Mouse (Mus musculus) adrenal gland, adult 18-20 months (tissue): Measurements from ENCODE around the gene Higd1a. TPM values are rescaled to one million over a fixed set of nuclear protein-coding genes. Genes with fewer than 3 reads are reported as not detected.

Experiments
- DNase-seq, 2 experiments: peaks; one replicate each; pipeline ENCODE4 v3.0.0; 2021 to 2022; ENCODE audit warnings: low spot score in 2 of 2
- total RNA-seq, 2 experiments: library from RNA; stranded (reverse); gene quantifications; 1 replicate in 1 of 2; 2 replicates in 1 of 2; pipeline ENCODE4 v1.2.3; 2021

The Higd1a gene
- total RNA-seq, 2 experiments from 2014 or later = 89.4 to 116 TPM

GRCm38 (mm10) chr9:121882015-121882457 lies 23.9 kb upstream of the Higd1a start:
- DNase-seq = no peak

DNA sequence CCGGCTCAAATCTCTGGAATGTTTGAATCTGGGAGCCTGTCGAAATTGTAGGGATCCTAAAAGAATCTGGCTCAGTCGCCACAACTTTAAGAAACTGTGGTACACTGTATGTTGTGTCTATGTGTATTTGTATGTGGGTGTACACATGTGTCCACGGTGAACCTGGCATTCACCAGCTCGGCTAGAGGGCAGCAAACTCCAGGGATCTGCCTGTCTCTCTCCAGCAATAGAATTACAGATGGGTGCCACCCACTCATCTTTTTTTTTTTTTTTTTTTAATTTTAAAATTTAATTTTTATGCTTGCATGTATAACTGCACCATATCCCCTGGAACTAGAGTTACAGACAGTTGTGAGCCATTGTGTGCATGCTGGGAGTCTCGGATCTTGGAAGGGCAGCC lies 23.1 kb upstream of the Higd1a start:
- DNase-seq = no peak

DNA sequence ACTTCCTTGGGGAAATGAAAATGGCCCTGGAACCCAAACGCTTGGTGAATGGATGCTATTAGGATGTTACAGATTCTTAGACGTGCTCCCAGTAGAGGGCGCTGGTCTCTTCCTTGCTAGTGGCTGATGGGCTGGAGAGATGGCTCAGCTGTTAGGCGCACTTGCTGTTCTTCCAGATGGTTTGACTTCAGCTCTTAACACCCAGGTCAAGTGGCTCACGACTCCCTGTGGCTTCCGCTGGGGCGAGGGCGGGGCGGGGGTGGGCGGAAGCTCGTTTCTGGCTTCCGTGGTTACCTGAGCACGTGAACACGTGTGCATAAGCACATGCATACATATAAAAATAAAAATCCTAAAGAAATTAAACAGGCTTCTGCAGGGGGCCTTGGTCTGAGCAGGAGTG lies 22.7 kb upstream of the Higd1a start:
- DNase-seq = peak; percentile 75 to 77

DNA sequence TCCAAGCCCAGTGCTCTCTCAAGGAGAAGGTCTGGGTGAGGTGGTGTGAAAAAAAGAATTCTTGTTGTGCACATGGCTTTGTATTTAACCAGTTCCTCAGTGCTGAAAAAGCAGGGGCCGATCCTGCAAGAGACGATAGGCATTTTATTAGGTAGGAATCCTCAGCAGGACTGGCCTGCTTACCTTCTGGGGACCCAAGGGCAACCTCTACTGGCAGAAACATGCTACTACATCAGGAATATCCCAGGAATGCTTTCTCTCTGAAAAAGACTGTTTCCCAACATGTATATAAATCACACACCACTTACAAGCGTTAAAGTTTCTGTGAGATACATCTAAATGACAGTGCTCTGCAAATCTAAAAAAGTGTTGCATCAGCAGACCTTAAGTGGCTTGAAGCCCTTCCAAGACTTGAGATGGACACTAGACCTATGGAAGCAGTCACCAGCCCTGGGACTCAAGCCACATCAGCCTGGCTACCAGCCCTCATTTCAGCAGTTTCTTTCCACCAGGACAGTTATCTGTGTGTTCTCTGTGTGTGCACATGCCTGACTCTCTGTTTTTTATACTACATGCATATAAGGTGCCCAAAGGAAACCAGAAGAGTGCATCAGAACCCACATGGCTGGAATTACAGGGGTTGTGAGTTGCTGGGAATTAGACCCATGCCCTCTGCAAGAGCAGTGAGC lies 19.0 kb upstream of the Higd1a start:
- peak in 1 of 2 experiments; percentile 54 for DNase-seq

DNA sequence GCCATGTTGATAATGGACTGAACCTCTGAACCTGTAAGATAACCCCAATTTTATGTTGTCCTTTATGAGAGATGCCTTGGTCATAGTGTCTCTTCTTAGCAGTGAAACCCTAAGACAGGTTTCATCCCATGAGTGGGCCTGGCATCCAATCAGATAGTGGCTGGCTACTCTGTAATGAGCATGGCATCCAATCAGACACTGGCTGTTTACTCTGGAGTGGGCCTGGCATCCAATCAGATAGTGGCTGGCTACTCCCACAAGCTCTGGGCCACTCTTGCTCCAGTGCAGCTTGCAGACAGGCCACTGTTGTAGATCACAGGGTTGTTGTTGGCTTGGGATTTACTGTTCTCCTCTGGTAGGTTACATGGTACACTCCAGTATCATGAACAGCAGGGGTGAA lies 15.4 kb upstream of the Higd1a start:
- DNase-seq = no peak

- no peak for DNase-seq
Measured at GRCm38 (mm10) chr9:121872062-121872683, 14.0 kb upstream of the Higd1a start.

- no peak for DNase-seq
Measured at GRCm38 (mm10) chr9:121869973-121870515, 11.9 kb upstream of the Higd1a start.

DNA sequence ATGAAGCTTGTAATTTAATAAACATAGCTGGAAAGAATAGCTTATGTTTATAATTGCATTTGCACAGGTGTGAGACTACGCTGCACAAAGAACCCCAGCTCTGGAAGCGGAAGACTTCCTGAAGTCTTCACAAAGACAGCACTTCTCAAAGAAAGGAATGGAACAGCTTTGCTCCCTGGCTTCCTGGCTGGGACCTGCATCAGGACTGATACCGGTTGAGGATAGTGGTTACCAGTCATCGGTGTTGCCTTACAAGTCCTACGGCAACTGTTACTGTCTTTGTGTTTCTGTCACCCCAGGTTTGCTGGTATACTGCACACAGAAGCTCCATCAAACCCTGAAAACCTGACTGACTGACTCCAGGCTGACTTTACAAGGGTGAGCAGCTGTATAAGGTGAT lies 11.3 kb upstream of the Higd1a start:
- DNase-seq = no peak

DNA sequence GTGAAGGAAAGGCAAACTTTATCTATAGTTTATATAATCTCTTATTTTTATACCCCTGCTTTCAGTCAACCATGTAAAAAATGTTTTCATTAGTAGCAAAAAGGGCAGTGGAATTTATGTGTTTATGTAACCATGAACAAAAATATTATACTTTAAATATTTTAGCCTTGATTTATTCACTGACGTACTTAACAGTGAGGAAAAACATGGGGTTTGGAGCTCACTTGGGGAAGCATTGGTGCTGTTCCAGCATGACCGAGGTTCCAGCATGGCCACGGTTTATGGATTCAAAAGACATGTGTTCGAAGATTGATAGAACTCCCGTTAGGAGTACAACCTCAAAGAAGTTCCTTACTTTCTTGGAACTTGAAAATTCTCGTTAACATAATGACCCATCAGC lies 10.1 kb upstream of the Higd1a start:
- DNase-seq = no peak

- DNase-seq = no peak
Measured at GRCm38 (mm10) chr9:121867632-121868031, 9.5 kb upstream of the Higd1a start.

- DNase-seq = no peak
Measured at GRCm38 (mm10) chr9:121865425-121866008, 7.4 kb upstream of the Higd1a start.

- DNase-seq = no peak
Measured at GRCm38 (mm10) chr9:121864837-121865236, 6.7 kb upstream of the Higd1a start.

GRCm38 (mm10) chr9:121860921-121861320 lies 2.8 kb upstream of the Higd1a start:
- DNase-seq = no peak

DNA sequence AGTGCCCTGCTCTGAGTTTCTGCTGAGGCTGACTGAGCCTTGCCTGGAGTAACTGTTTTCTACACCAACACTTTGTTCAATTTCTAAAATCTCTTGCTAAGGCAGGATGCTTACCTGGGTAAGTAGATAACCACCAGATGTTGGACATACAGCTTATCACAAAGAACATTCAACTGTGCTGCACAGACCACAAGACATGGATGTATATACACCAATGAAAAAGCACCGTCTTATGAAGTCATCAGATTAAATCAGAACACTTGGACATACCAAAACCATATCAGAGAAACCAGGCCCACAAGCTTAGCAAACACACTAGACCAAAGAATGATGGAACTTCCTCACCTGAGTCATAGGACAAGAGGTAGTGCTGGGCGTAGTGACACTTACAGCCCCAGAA lies 1.2 kb upstream of the Higd1a start:
- DNase-seq = no peak

DNA sequence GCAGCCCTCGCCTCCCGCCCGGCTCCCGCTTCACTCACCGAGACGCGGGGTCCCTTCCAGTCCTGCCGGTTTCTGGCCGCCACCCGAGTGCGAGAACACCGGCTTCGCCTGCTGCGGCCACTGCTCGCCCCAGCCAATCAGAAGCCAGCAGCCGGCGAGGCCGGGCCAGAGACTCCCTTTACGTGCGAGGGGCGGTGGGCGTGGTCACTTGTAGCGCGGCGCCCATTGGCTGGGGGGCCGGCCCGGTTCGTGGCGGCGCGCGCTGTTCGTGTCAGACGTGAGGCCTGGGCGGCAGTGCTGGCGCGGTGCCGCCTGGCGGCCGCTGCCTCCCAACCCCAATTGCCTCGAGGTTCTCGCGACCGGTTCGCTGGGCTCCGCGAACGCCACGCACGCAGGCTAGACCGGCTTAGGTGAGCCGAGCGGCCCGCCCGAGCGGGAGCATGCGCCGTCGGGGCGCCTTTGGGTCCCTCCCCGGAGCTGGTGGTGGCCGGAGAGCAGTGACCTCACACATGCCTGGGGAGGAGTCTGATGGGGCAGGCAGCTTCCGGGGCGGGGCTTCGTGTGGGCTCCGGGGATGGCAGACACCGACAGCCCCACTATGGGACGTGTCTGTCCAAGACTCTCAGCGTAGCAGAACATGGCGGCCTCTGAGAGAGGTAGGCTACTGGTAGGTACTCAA lies 549 bp downstream of the Higd1a start:
- peak; percentile 98 for DNase-seq

DNA sequence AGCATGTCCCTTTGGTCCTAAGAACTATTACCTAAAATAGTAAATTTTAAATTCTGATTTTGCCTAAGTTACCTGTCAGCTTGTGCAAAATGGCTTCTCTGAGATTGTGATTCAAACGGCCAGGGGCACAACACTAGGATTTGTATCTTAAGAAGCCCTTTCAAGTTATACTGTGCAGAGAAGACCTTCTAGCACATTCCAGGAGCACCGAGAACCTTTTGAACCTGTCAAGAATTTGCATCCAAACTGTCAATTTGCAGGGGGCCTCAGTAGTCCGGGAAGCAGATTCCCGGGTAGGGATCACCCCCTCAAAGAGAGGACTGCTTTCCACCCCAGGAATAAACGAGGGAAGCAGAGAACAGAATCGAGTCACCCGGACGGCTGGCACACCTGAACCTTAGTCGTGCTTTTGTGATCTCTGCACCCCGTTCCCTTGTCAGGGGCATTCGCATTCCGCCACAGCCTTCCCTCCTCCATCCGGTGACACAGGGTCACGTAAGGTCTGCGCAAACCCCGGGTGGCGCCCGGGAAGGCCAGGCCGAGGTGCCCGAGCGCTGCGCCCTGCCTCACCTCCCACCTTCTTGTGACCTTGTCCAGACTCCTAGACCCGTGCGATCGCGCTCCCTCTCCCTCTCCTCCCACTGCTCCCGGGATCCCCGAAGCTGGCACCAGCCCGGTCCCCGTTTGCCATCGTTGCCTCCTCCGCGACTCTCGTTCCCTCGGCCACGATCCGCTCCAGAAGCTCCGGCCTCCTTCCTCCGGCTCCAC lies 1.3 kb downstream of the Higd1a start:
- DNase-seq = no peak

DNA sequence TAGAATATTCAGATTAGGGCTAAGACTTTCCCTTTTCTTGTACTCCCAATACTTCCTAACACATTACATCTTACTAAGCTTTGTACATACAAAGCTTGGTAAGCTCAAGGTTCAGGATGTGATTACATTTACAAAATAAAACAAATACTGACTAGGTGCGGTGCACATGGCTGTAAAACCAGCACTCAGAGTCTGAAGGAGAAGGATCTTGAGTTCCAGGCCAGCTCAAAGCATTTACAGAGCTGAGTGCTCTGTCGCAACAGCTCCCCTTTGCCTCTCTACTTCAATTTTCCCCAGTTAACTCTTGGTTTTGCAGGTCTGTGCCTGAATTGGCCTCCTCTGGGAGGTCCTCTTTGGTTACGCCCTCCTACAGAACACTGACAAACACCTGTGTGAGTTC lies 3.9 kb downstream of the Higd1a start:
- no peak for DNase-seq

DNA sequence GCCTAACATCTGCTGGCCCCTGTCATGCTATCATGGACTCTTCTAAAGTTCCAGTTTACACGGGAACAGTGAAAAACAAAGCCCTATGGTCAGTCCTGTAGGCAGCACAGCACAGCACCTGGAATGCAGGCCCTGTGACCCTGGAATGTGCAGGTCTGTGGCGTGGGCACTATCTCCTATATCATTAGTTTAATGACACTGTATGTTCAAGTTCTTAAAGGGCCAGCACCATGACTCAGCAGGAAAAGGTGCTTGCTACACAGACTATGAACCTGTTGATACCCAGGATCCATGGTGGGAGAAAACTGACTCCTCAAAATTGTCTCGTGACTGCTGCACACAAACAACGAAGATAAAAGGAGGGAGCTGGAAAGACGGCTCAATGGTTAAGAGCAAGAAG lies 10.3 kb downstream of the Higd1a start:
- no peak for DNase-seq

DNA sequence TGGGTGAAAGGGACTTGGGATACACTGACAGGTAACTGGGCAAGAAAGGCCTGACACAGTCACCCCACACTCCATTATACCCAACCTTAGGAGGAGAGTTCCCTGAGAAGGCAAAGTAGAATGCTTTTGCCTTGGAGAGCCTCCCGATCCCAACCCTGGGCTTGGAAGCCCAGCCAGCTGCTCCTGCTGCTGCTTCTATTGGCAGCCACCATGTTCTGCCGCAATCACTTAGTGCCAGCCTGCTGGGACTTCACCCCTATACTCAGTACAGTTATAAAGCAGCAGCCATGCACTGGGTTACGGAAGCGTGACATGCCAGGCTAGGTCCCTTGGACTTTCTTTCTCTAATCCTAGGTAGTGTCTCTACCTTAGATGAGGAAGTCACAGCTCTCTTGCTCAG lies 11.0 kb downstream of the Higd1a start:
- no peak for DNase-seq

- DNase-seq = no peak
Measured at GRCm38 (mm10) chr9:121846526-121847118, 11.5 kb downstream of the Higd1a start.

DNA sequence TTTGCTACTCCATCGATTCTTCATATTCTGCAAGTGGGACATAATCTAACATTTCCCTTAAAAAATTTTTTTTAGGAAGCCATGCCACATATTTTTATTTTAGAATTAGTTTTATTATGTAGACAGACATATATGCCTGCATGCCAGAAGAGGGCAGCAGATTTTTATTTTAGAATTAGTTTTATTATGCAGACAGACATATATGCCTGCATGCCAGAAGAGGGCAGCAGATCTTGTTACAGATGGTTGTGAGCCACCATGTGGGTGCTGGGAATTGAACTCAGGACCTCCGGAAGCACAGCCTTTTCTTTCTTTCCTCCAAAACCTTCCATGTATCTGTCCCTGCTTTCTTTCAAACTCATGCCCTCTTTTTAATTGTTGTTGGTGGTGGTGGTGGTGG lies 15.2 kb downstream of the Higd1a start:
- DNase-seq = no peak
